Mouse (Mus musculus) myocyte (in vitro differentiated cells): ENCODE data around the gene Slc7a7. TPM values are rescaled to one million over a fixed set of nuclear protein-coding genes. Genes with fewer than 3 reads are reported as not detected.

ENCODE experiments used
- H3K27me3 ChIP-seq: one replicate; pipeline ENCODE4 v1.6.1; 2011; ENCODE audit not compliant: control insufficient read depth, insufficient read depth, insufficient read length
- H3K36me3 ChIP-seq: one replicate; pipeline ENCODE4 v1.6.1; 2011; ENCODE audit not compliant: control insufficient read depth, insufficient read depth
- H3K4me2 ChIP-seq: one replicate; pipeline ENCODE4 v1.6.1; 2011; ENCODE audit warnings: low read depth, control low read depth
- H3K4me3 ChIP-seq: one replicate; pipeline ENCODE4 v1.5.1; 2011; ENCODE audit warnings: mild to moderate bottlenecking, control low read depth, moderate library complexity
- H3K79me2 ChIP-seq: one replicate; pipeline ENCODE4 v1.6.1; 2011; ENCODE audit not compliant: control insufficient read depth, insufficient read depth
- H3ac ChIP-seq: one replicate; pipeline ENCODE4 v1.6.1; 2011; ENCODE audit not compliant: control insufficient read depth, insufficient read length
- E2F4 ChIP-seq: IDR thresholded peaks from one replicate; pipeline ENCODE4 v1.6.1; 2011; ENCODE audit warnings: mild to moderate bottlenecking, control low read depth, moderate library complexity; ENCODE audit not compliant: insufficient read depth
- MAX ChIP-seq: IDR thresholded peaks from one replicate; pipeline ENCODE4 v1.6.1; 2011; ENCODE audit warnings: low read depth, mild to moderate bottlenecking, control low read depth
- MYOD1 ChIP-seq, 3 experiments: IDR thresholded peaks; one replicate each; pipeline ENCODE4 v1.6.1; 2011; ENCODE audit warnings: control low read depth in 2 of 3, low read depth in 2 of 3, mild to moderate bottlenecking in 2 of 3, moderate library complexity in 1 of 3; ENCODE audit not compliant: insufficient read length in 2 of 3, control insufficient read depth in 1 of 3
- POLR2A ChIP-seq: IDR thresholded peaks from one replicate; pipeline ENCODE4 v1.6.1; 2011; ENCODE audit warnings: low read depth, mild to moderate bottlenecking, control low read depth, moderate library complexity; ENCODE audit not compliant: insufficient read length
- REST ChIP-seq: IDR thresholded peaks from one replicate; pipeline ENCODE4 v1.6.1; 2011; ENCODE audit warnings: mild to moderate bottlenecking, control low read depth, moderate library complexity; ENCODE audit not compliant: insufficient read depth, insufficient read length
- USF1 ChIP-seq: IDR thresholded peaks from one replicate; pipeline ENCODE4 v1.6.1; 2011; ENCODE audit warnings: low read depth, mild to moderate bottlenecking, control low read depth, moderate library complexity
- polyA plus RNA-seq: library from polyadenylated mRNA; unstranded; fragments of >200 nt; fragmentation: generic; extraction: Trizol; gene quantifications from one replicate; pipeline ENCODE4 v1.2.1, GENCODE M21; 2012; ENCODE audit warnings: missing spikeins

Gene Slc7a7
- polyA plus RNA-seq, 1 experiment: 6.8 TPM

DNA sequence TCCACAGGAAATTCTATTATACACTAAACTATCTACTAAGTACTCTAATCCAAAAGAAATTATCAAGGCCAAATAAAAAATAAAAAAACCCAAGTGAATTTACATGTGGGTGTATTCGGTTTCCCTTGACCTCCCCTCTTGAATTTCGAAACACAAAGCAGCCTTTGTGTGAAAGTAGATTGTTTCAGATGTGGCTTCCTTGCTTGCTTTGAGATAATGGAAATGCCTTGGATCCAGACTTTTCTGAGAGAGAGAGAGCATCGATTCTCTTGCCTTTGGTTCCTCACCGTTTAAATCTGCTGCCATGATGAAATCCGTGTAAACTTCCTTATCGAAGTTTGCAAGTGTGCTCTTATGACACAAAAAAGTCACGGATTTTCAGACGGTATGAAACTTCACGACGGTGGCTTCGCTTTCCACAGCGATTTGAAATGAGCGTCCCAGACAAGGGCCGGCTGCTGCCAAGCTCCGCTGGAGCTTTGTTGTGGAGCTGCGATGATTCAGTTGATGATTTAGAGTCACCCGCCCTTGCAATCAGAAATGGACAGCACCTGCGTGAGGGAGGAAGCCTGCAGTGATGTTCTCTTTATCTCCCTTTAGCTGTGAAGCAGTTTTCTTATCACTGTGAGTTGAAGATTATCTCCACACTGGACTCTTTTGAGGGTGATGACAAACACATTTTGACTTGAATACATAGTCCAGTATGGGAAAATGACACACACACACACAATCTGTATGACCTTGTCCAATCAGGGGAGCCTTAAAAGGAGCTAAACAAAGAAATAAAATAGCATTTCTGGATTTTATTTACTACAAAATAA is 95.8 kb downstream of the Slc7a7 start:
- H3K4me2 ChIP-seq: no peak overlapping the region
- no peaks in the 10 kb centered on the region for H3K27me3 ChIP-seq
- TF ChIP-seq MAX (no peak), REST (no peak), MYOD1 (IDR thresholded peaks at IDR 0.05; ENCODE audit: control insufficient read depth in 1 of 3, insufficient read length in 2 of 3, low read depth in 2 of 3) (no peak), POLR2A (no peak), USF1 (no peak), E2F4 (no peak)

More for the DNA sequence above, 95.8 kb downstream of the Slc7a7 start:
- H3K4me3 ChIP-seq: no peak overlapping the region
- no peak overlapping the region for H3ac ChIP-seq
- H3K36me3 ChIP-seq: no peaks in the 10 kb centered on the region
- no peaks in the 10 kb centered on the region for H3K79me2 ChIP-seq

Other genes with a start within 250 kb of the Slc7a7 start
- gene Dad1, start 163.7 kb downstream of the Slc7a7 start, polyA plus RNA-seq: 324 TPM
- gene Abhd4, start 163.6 kb downstream of the Slc7a7 start, polyA plus RNA-seq: 65.9 TPM
- not detected for gene Olfr49, start 132.8 kb downstream of the Slc7a7 start, polyA plus RNA-seq
- gene Oxa1l, start 56.9 kb downstream of the Slc7a7 start, polyA plus RNA-seq: 68.6 TPM
- gene Mrpl52, start 9.1 kb upstream of the Slc7a7 start, polyA plus RNA-seq: 483 TPM
- 108 TPM for gene Mmp14, start 13.8 kb upstream of the Slc7a7 start, polyA plus RNA-seq
- 81.8 TPM for gene Lrp10, start 46.4 kb upstream of the Slc7a7 start, polyA plus RNA-seq
- 0.20 TPM for gene Rem2, start 58.3 kb upstream of the Slc7a7 start, polyA plus RNA-seq
- gene Prmt5, start 99.7 kb upstream of the Slc7a7 start, polyA plus RNA-seq: 140 TPM
- 23.5 TPM for gene Haus4, start 136.8 kb upstream of the Slc7a7 start, polyA plus RNA-seq
- gene Ajuba, start 159.8 kb upstream of the Slc7a7 start, polyA plus RNA-seq: 30.8 TPM
- 7.3 TPM for gene 4931414P19Rik, start 188.2 kb upstream of the Slc7a7 start, polyA plus RNA-seq
- gene Psmb5, start 200.2 kb upstream of the Slc7a7 start, polyA plus RNA-seq: 416 TPM
- not detected for gene Psmb11, start 203.7 kb upstream of the Slc7a7 start, polyA plus RNA-seq
- gene Gm17606, start 223.2 kb upstream of the Slc7a7 start, polyA plus RNA-seq: not detected
- gene Cdh24, start 223.6 kb upstream of the Slc7a7 start, polyA plus RNA-seq: 4.3 TPM